Mouse (Mus musculus): ENCODE results near the gene Sctr. TPM values are rescaled to one million over a fixed set of nuclear protein-coding genes. Genes with fewer than 3 reads are reported as not detected.

Sctr gene
- 3.6 and 4.8 TPM in 2 replicates for polyA plus RNA-seq (2015; fragmentation: Nextera tagmentation; extraction: Ambion mirVana)

GRCm38 (mm10) chr1:120006844-120007790 is at the start of gene Sctr:
Sctr (plus strand) TSS chr1:120006894.

GRCm38 (mm10) chr1:119996798-119997581 is 9.7 kb upstream of the Sctr start, which contains the start of gene Cfap221:
Cfap221 (minus strand) TSS chr1:119997234.

GRCm38 (mm10) chr1:120073519-120074306 is 67.0 kb downstream of the Sctr start, which contains the start of gene Tmem37:
Tmem37 (minus strand) TSS chr1:120074074.

Other genes with a start within 250 kb of the Sctr start
- gene Ptpn4, start 169.3 kb upstream of the Sctr start, polyA plus RNA-seq (2015; fragmentation: Nextera tagmentation; extraction: Ambion mirVana) = 4.0 and 6.2 TPM in 2 replicates
- 3.2 and 3.6 TPM in 2 replicates for gene Tmem177, start 93.7 kb upstream of the Sctr start, polyA plus RNA-seq (2015; fragmentation: Nextera tagmentation; extraction: Ambion mirVana)
- not detected in 2 replicates for gene Cfap221, start 9.7 kb upstream of the Sctr start, polyA plus RNA-seq (2015; fragmentation: Nextera tagmentation; extraction: Ambion mirVana)
- gene Tmem37, start 67.2 kb downstream of the Sctr start, polyA plus RNA-seq (2015; fragmentation: Nextera tagmentation; extraction: Ambion mirVana) = 42.2 and 56.4 TPM in 2 replicates
- gene Dbi, start 114.2 kb downstream of the Sctr start, polyA plus RNA-seq (2015; fragmentation: Nextera tagmentation; extraction: Ambion mirVana) = 1,272 and 1,702 TPM in 2 replicates
- gene 3110009E18Rik, start 114.3 kb downstream of the Sctr start, polyA plus RNA-seq (2015; fragmentation: Nextera tagmentation; extraction: Ambion mirVana) = 8.1 and 10.7 TPM in 2 replicates

Data from skeletal muscle tissue, postnatal 0 days (tissue).